Mouse (Mus musculus) C2C12 (cell line): Measurements from ENCODE around the gene Faf1. TPM values are rescaled to one million over a fixed set of nuclear protein-coding genes. Genes with fewer than 3 reads are reported as not detected.

Experiments used
- H3K27me3 ChIP-seq: one replicate; pipeline ENCODE4 v1.6.1; 2011; ENCODE audit not compliant: control insufficient read depth, insufficient read depth, insufficient read length
- H3K36me3 ChIP-seq: one replicate; pipeline ENCODE4 v1.6.1; 2011; ENCODE audit not compliant: control insufficient read depth, insufficient read depth
- H3K4me3 ChIP-seq: one replicate; pipeline ENCODE4 v1.5.1; 2011; ENCODE audit warnings: mild to moderate bottlenecking, control low read depth; ENCODE audit not compliant: poor library complexity, insufficient read depth, severe bottlenecking
- H3K79me2 ChIP-seq: one replicate; pipeline ENCODE4 v1.6.1; 2011; ENCODE audit not compliant: control insufficient read depth, insufficient read depth
- H3K79me3 ChIP-seq: one replicate; pipeline ENCODE4 v1.6.1; 2011; ENCODE audit warnings: low read depth, control low read depth
- H3ac ChIP-seq: one replicate; pipeline ENCODE3; 2011; ENCODE audit warnings: low read depth; ENCODE audit not compliant: control insufficient read depth, insufficient read length
- CEBPB ChIP-seq: IDR thresholded peaks from one replicate; pipeline ENCODE4 v1.6.1; 2011; ENCODE audit warnings: low read depth, mild to moderate bottlenecking, control low read depth, moderate library complexity
- CTCF ChIP-seq: IDR thresholded peaks from one replicate; pipeline ENCODE4 v1.5.1; 2011; ENCODE audit not compliant: control insufficient read depth, insufficient read depth, insufficient read length
- FOSL1 ChIP-seq: IDR thresholded peaks from one replicate; pipeline ENCODE4 v1.8.0; 2011; ENCODE audit warnings: mild to moderate bottlenecking, low read length; ENCODE audit not compliant: poor library complexity, insufficient read depth, severe bottlenecking
- MAX ChIP-seq: IDR thresholded peaks from one replicate; pipeline ENCODE4 v1.6.1; 2011; ENCODE audit warnings: mild to moderate bottlenecking, control low read depth
- MYOD1 ChIP-seq: IDR thresholded peaks from one replicate; pipeline ENCODE4 v1.6.1; 2011; ENCODE audit warnings: low read depth; ENCODE audit not compliant: control insufficient read depth, insufficient read length
- MYOG ChIP-seq: IDR thresholded peaks from one replicate; pipeline ENCODE4 v1.6.1; 2011; ENCODE audit not compliant: control insufficient read depth, insufficient read length; ENCODE audit errors: extremely low read depth
- USF1 ChIP-seq: IDR thresholded peaks from one replicate; pipeline ENCODE4 v1.6.1; 2011; ENCODE audit warnings: low read depth, mild to moderate bottlenecking, control low read depth, moderate library complexity
- polyA plus RNA-seq: library from polyadenylated mRNA; unstranded; fragments of >200 nt; fragmentation: generic; extraction: Trizol; gene quantifications from one replicate; pipeline ENCODE4 v1.2.1, GENCODE M21; 2012; ENCODE audit warnings: missing spikeins

The Faf1 gene
- polyA plus RNA-seq, 1 experiment = 21.4 TPM

GRCm38 (mm10) chr4:109969561-109969960, 293.2 kb downstream of the Faf1 start:
- peaks cover 5% of the 10 kb centered on the region for H3K36me3 ChIP-seq
- no peaks in the 10 kb centered on the region for H3K27me3 ChIP-seq
- no peaks in the 10 kb centered on the region for H3K79me2 ChIP-seq
- H3ac ChIP-seq = no peak overlapping the region
- TF ChIP-seq MAX = no peak
- TF ChIP-seq FOSL1 = no peak
- no peak for TF ChIP-seq CTCF
- TF ChIP-seq CEBPB = no peak
- TF ChIP-seq MYOG = no peak
- no peak for TF ChIP-seq MYOD1
- TF ChIP-seq USF1 = no peak
- no peak overlapping the region for H3K4me3 ChIP-seq
- H3K79me3 ChIP-seq = no peaks in the 10 kb centered on the region

GRCm38 (mm10) chr4:109973991-109974654, 297.7 kb downstream of the Faf1 start:
- no peak for TF ChIP-seq CTCF
- Histone ChIP-seq H3K79me3 (no peaks in the 10 kb centered on the region), H3K4me3 (no peak overlapping the region), H3ac (no peak overlapping the region), H3K79me2 (peaks cover 10% of the 10 kb centered on the region), H3K36me3 (no peaks in the 10 kb centered on the region), H3K27me3 (peaks cover 5% of the 10 kb centered on the region)

GRCm38 (mm10) chr4:109974655-109975380, 298.4 kb downstream of the Faf1 start:
- peaks cover 10% of the 10 kb centered on the region for H3K79me2 ChIP-seq
- no peak overlapping the region for H3ac ChIP-seq
- TF ChIP-seq MYOD1 (no peak), FOSL1 (no peak), CEBPB (no peak), USF1 (no peak), CTCF (no peak), MAX (no peak), MYOG (no peak)
- H3K4me3 ChIP-seq = no peak overlapping the region
- peaks cover 5% of the 10 kb centered on the region for H3K27me3 ChIP-seq
- H3K79me3 ChIP-seq = no peaks in the 10 kb centered on the region
- no peaks in the 10 kb centered on the region for H3K36me3 ChIP-seq

- Histone ChIP-seq H3K4me3 (no peak overlapping the region), H3K79me3 (no peaks in the 10 kb centered on the region), H3ac (no peak overlapping the region), H3K79me2 (peaks cover 10% of the 10 kb centered on the region), H3K27me3 (peaks cover 5% of the 10 kb centered on the region), H3K36me3 (no peaks in the 10 kb centered on the region)
- TF ChIP-seq CTCF (no peak), MYOD1 (no peak), MAX (no peak), CEBPB (no peak), MYOG (no peak), FOSL1 (no peak), USF1 (no peak)
Observed at GRCm38 (mm10) chr4:109975381-109976240, 299.2 kb downstream of the Faf1 start.

DNA sequence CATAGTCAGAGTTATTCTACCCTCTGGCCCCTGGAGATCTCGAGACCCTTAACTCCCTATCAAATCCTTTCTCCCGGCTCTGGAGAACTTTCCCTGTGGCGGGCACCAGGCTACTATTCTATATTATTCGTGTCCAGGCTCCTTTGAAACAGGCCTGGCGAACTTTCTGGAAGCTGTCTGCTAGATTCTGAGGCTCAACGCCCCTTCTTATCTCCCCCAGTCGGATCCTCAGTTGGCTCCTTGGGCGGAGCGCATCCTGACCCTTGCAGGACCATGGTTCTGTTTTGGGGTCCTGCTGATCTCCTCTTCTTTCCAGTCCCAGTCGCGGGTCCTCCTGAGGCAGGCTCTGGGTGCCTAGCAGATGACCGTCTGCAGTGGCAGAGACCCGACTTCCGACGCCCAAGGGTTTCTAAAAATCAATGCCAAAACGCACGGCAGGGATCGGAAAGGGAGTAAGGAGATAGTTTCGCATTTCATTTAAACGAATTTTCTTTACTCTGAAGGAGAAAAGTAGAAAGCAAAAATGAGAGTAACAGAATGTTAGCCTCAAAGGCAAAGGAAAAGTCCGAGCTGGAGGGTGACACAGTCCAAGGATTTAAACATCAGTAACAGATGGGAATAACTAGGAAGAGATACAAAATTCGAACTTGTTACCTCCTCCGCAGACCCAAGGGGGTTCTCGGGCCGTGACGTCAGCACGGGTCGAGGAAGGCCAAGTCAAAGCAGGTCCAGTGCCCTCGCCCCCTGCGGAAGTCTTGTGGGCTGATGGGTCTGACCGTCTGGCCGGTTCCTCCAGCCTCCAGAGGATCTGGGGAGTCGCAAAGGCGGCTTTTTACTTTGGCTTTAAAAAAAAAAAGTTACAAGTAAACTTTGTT, 300.1 kb downstream of the Faf1 start:
- H3K27me3 ChIP-seq = peaks cover 5% of the 10 kb centered on the region
- peaks cover 10% of the 10 kb centered on the region for H3K79me2 ChIP-seq
- no peaks in the 10 kb centered on the region for H3K79me3 ChIP-seq
- no peak overlapping the region for H3K4me3 ChIP-seq
- no peak overlapping the region for H3ac ChIP-seq
- TF ChIP-seq CEBPB (no peak), CTCF (no peak), USF1 (no peak), FOSL1 (no peak)
- H3K36me3 ChIP-seq = no peaks in the 10 kb centered on the region
